Mouse (Mus musculus): ENCODE data around the gene Acvr1c. TPM values are rescaled to one million over a fixed set of nuclear protein-coding genes. Genes with fewer than 3 reads are reported as not detected.

The Acvr1c gene
- 0.78 and 0.99 TPM in 2 replicates for polyA plus RNA-seq (2012; rRNA removed)

DNA sequence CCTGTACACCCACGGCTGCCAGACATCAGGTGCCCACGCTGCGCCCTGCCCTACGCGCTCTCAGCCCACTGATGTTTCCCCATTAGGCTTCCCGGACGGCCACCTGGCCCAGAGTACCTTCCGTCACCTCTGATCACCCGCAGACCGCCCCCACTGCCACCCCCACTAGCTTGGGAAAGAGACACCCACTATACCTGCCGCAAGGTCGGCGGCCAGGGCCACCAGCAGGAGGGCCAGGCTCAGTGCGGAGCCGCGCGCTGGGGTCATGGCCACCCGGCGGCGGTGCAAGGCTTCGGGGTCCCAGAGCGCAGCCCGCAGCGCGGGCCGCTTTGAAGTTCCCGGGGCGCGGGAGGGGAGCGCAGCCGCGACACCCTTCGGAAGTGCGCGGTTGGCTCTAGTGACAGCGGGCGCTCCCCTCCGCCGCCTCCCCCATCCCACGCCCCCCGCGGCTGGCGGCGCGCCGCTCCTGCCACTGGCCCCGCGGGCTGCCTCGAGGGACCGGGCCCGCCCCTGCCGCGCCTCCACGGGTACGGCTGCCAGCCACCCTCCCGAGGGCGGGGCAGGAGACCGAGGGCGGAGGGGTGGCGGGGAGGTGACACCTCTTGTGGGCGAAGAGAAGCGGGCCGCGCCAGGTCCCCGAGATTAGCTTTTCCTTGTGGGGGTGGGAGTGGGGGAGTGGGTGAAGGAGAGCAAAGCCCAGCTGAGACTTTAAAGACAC, at the start of gene Acvr1c:
Acvr1c (minus strand) TSS at position 482 of the 718 bp plus-strand sequence.

Other genes starting within 250 kb of the Acvr1c start
- gene Cytip, start 162.4 kb downstream of the Acvr1c start, polyA plus RNA-seq (2012; rRNA removed) = 3.7 and 4.8 TPM in 2 replicates
- gene Gm17409, start 112.2 kb upstream of the Acvr1c start, polyA plus RNA-seq (2012; rRNA removed) = not detected in 2 replicates
- gene Acvr1, start 209.3 kb upstream of the Acvr1c start, polyA plus RNA-seq (2012; rRNA removed) = 8.3 and 9.9 TPM in 2 replicates
- 10.9 and 13.2 TPM in 2 replicates for gene Upp2, start 209.4 kb upstream of the Acvr1c start, polyA plus RNA-seq (2012; rRNA removed)